Mouse (Mus musculus): Measurements from ENCODE around the gene Map3k19. TPM values are rescaled to one million over a fixed set of nuclear protein-coding genes. Genes with fewer than 3 reads are reported as not detected.

Map3k19 gene
- total RNA-seq, 1 experiment = not detected

DNA sequence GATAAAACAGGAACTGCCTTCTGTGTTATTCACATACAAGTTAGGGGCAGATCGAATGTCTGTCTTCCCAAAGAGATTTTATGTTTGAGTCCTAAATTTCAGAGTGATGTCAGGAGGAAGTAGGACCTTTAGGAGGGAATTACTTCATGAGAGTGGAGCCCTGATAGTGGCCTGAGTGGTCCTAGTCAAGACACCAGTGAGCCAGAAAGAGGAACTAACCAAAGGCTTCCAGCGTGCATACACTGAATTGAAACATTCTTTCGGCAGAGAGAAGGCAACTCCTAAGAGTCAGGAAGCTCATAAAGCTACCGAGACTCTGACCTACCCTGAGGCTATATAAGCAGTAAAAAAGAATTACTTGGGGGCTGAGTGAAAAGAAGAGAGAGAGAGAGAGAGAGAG lies 18.2 kb downstream of the Map3k19 start:
- TF ChIP-seq CHD2 (IDR thresholded peaks at IDR 0.05; ENCODE audit: low read depth, low read length) (no peak), ZNF384 (IDR thresholded peaks at IDR 0.05; ENCODE audit: low read depth, low read length) (no peak), MAFK (IDR thresholded peaks at IDR 0.05; ENCODE audit: insufficient read depth, low read depth, low read length) (no peak), ZC3H11A (IDR thresholded peaks at IDR 0.05; ENCODE audit: borderline replicate concordance, low read depth, low read length) (no peak), HCFC1 (IDR thresholded peaks at IDR 0.05; ENCODE audit: borderline replicate concordance, insufficient read depth, low read length) (no peak)
- Histone ChIP-seq H3K4me3 (ENCODE audit: insufficient read depth in 1 of 2, low read depth in 1 of 2, low read length in 2 of 2, poor library complexity in 1 of 2, severe bottlenecking in 1 of 2) (no peak overlapping the region), H3K9me3 (ENCODE audit: control insufficient read depth, insufficient read depth, low read depth, low read length) (no peaks in the 10 kb centered on the region), H3K27ac (ENCODE audit: insufficient read depth, low read depth, low read length, poor library complexity, severe bottlenecking) (no peak overlapping the region), H3K4me1 (ENCODE audit: control insufficient read depth in 2 of 2, insufficient read depth in 2 of 2, low read length in 2 of 2, poor library complexity in 1 of 2) (no peaks in the 10 kb centered on the region), H3K9ac (ENCODE audit: insufficient read depth, low read depth, low read length, poor library complexity, severe bottlenecking) (no peak overlapping the region), H3K36me3 (ENCODE audit: control insufficient read depth, insufficient read depth, low read length, poor library complexity, severe bottlenecking) (no peaks in the 10 kb centered on the region)
- in situ Hi-C loops (cut with MboI; ENCODE audit: low sequenced_read_pairs in 2 of 2, unreplicated experiment in 2 of 2) = no loop called here
- no peak for DNase-seq (ENCODE audit: low read depth, low spot score)

DNA sequence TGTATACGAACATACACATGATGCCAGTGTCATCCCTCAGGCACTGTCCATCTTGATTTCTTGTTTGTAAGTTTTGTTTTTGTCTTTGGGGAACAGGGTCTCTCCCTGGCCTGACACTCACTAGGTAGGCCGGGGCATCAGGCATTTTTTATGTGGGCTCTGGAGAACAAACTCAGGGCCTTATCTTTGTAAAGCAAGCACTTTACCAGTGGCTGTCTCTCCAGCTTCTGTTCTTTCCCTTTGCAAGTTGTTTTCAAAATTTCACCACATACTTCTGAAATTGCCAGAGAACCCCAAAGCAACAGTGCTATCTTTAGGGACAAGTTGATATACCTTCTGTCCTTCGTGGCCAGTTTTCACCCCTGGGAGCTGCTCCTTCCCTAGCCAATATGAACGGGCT lies 20.6 kb downstream of the Map3k19 start:
- DNase-seq (ENCODE audit: low read depth, low spot score) = no peak
- H3K27ac ChIP-seq (ENCODE audit: insufficient read depth, low read depth, low read length, poor library complexity, severe bottlenecking) = no peak overlapping the region
- in situ Hi-C loops (cut with MboI; ENCODE audit: low sequenced_read_pairs in 2 of 2, unreplicated experiment in 2 of 2) = no loop called here
- TF ChIP-seq CHD2 (IDR thresholded peaks at IDR 0.05; ENCODE audit: low read depth, low read length) (no peak), MAFK (IDR thresholded peaks at IDR 0.05; ENCODE audit: insufficient read depth, low read depth, low read length) (no peak)
- no peaks in the 10 kb centered on the region for H3K4me1 ChIP-seq (ENCODE audit: control insufficient read depth in 2 of 2, insufficient read depth in 2 of 2, low read length in 2 of 2, poor library complexity in 1 of 2)
- no peaks in the 10 kb centered on the region for H3K36me3 ChIP-seq (ENCODE audit: control insufficient read depth, insufficient read depth, low read length, poor library complexity, severe bottlenecking)
- no peaks in the 10 kb centered on the region for H3K9me3 ChIP-seq (ENCODE audit: control insufficient read depth, insufficient read depth, low read depth, low read length)
- H3K4me3 ChIP-seq (ENCODE audit: insufficient read depth in 1 of 2, low read depth in 1 of 2, low read length in 2 of 2, poor library complexity in 1 of 2, severe bottlenecking in 1 of 2) = no peak overlapping the region
- no peak overlapping the region for H3K9ac ChIP-seq (ENCODE audit: insufficient read depth, low read depth, low read length, poor library complexity, severe bottlenecking)

DNA sequence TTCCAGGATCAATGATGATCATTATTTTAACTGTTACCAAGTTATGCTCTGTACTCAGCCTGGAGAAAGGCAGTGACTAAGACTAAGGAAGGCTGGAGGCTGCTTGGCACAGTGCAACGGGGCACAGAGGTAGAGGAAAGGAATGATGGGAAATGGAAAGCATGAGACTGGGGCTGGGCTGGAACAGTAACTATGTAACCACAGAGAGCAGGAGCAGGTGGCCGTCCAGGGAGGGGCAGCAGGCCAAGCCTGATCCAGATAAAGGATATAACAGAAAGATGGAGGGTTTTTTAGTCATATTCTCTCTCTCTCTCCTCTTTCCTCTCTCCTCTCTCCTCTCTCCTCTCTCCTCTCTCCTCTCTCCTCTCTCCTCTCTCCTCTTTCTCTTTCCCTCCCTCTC lies 21.1 kb downstream of the Map3k19 start:
- H3K4me3 ChIP-seq (ENCODE audit: insufficient read depth in 1 of 2, low read depth in 1 of 2, low read length in 2 of 2, poor library complexity in 1 of 2, severe bottlenecking in 1 of 2) = no peak overlapping the region
- no peaks in the 10 kb centered on the region for H3K9me3 ChIP-seq (ENCODE audit: control insufficient read depth, insufficient read depth, low read depth, low read length)
- no peaks in the 10 kb centered on the region for H3K4me1 ChIP-seq (ENCODE audit: control insufficient read depth in 2 of 2, insufficient read depth in 2 of 2, low read length in 2 of 2, poor library complexity in 1 of 2)
- no peak for TF ChIP-seq ZNF384 (IDR thresholded peaks at IDR 0.05; ENCODE audit: low read depth, low read length)
- no peak for TF ChIP-seq CHD2 (IDR thresholded peaks at IDR 0.05; ENCODE audit: low read depth, low read length)
- TF ChIP-seq ZC3H11A (IDR thresholded peaks at IDR 0.05; ENCODE audit: borderline replicate concordance, low read depth, low read length) = no peak
- no peak for TF ChIP-seq MAFK (IDR thresholded peaks at IDR 0.05; ENCODE audit: insufficient read depth, low read depth, low read length)
- TF ChIP-seq HCFC1 (IDR thresholded peaks at IDR 0.05; ENCODE audit: borderline replicate concordance, insufficient read depth, low read length) = no peak
- no peak for DNase-seq (ENCODE audit: low read depth, low spot score)
- H3K9ac ChIP-seq (ENCODE audit: insufficient read depth, low read depth, low read length, poor library complexity, severe bottlenecking) = no peak overlapping the region
- no peaks in the 10 kb centered on the region for H3K36me3 ChIP-seq (ENCODE audit: control insufficient read depth, insufficient read depth, low read length, poor library complexity, severe bottlenecking)
- in situ Hi-C loops (cut with MboI; ENCODE audit: low sequenced_read_pairs in 2 of 2, unreplicated experiment in 2 of 2) = no loop called here
- H3K27ac ChIP-seq (ENCODE audit: insufficient read depth, low read depth, low read length, poor library complexity, severe bottlenecking) = no peak overlapping the region

DNA sequence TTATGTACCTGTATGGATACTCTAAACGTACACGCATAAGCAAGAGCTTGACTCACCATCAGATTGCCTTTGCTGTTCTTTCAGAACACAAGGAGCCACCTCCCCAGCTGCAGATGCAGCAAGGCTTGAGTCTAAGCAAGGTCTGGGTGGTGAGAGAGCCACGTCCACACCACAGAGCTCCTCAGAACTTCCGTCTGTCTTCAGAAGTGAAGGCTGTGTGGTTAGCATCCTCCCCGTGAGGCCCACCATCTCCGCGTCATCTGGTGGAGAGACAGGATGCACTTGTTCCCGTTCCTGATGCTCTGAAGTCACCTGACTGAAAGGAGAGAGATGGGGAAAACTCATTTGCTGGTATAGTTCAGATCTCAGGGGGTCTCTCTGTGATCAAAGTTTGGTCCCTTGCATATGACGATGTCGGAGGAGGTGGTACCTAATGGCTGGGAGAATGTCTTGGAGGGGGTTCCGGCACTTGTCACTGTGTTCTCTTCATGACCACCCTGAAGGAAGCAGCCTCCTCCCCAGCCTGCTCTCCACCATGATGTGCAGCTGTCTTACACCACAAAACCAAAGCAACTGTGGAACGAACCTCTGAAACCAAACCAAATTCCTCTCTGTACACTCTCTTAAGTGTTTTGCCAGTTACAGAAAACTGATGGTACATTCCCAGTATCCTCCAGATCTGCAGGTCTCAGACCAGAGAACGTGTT lies 24.5 kb downstream of the Map3k19 start:
- H3K4me1 ChIP-seq (ENCODE audit: control insufficient read depth in 2 of 2, insufficient read depth in 2 of 2, low read length in 2 of 2, poor library complexity in 1 of 2) = no peaks in the 10 kb centered on the region
- no peak overlapping the region for H3K4me3 ChIP-seq (ENCODE audit: insufficient read depth in 1 of 2, low read depth in 1 of 2, low read length in 2 of 2, poor library complexity in 1 of 2, severe bottlenecking in 1 of 2)
- no peaks in the 10 kb centered on the region for H3K36me3 ChIP-seq (ENCODE audit: control insufficient read depth, insufficient read depth, low read length, poor library complexity, severe bottlenecking)
- TF ChIP-seq ZC3H11A (IDR thresholded peaks at IDR 0.05; ENCODE audit: borderline replicate concordance, low read depth, low read length) (no peak), ZNF384 (IDR thresholded peaks at IDR 0.05; ENCODE audit: low read depth, low read length) (no peak), CHD2 (IDR thresholded peaks at IDR 0.05; ENCODE audit: low read depth, low read length) (no peak), HCFC1 (IDR thresholded peaks at IDR 0.05; ENCODE audit: borderline replicate concordance, insufficient read depth, low read length) (no peak), MAFK (IDR thresholded peaks at IDR 0.05; ENCODE audit: insufficient read depth, low read depth, low read length) (no peak)
- no peak for DNase-seq (ENCODE audit: low read depth, low spot score)
- in situ Hi-C loops (cut with MboI; ENCODE audit: low sequenced_read_pairs in 2 of 2, unreplicated experiment in 2 of 2) = no loop called here
- H3K27ac ChIP-seq (ENCODE audit: insufficient read depth, low read depth, low read length, poor library complexity, severe bottlenecking) = no peak overlapping the region
- no peak overlapping the region for H3K9ac ChIP-seq (ENCODE audit: insufficient read depth, low read depth, low read length, poor library complexity, severe bottlenecking)
- no peaks in the 10 kb centered on the region for H3K9me3 ChIP-seq (ENCODE audit: control insufficient read depth, insufficient read depth, low read depth, low read length)

DNA sequence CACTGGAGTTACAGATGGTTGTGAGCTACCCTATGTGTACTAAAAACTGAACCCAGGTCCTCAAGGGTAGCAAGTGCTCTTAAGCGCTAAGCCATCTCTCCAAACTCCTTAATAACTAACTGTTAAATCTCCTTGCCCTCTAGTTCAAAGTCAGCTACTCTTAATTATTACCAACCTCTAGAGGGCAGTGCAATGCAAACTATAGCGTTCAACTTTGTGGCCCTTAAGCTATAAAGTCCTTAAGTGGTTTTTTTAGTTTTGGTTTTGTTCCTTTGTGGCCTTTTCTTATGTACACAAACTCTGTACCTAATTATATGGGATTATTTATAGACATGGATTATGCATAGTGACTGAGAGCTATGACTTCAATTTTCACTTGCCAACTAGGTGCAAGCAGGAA lies 27.5 kb downstream of the Map3k19 start:
- peak; percentile 31 for DNase-seq (ENCODE audit: low read depth, low spot score)
- H3K36me3 ChIP-seq (ENCODE audit: control insufficient read depth, insufficient read depth, low read length, poor library complexity, severe bottlenecking) = no peaks in the 10 kb centered on the region

More for the DNA sequence above, 27.5 kb downstream of the Map3k19 start:
- H3K9ac ChIP-seq (ENCODE audit: insufficient read depth, low read depth, low read length, poor library complexity, severe bottlenecking) = no peak overlapping the region
- H3K27ac ChIP-seq (ENCODE audit: insufficient read depth, low read depth, low read length, poor library complexity, severe bottlenecking) = no peak overlapping the region
- TF ChIP-seq ZC3H11A (IDR thresholded peaks at IDR 0.05; ENCODE audit: borderline replicate concordance, low read depth, low read length) = peak; percentile 47; the same call in 1 of the 2 replicates
- TF ChIP-seq ZNF384 (IDR thresholded peaks at IDR 0.05; ENCODE audit: low read depth, low read length) = no peak
- no peak overlapping the region for H3K4me3 ChIP-seq (ENCODE audit: insufficient read depth in 1 of 2, low read depth in 1 of 2, low read length in 2 of 2, poor library complexity in 1 of 2, severe bottlenecking in 1 of 2)
- H3K4me1 ChIP-seq (ENCODE audit: control insufficient read depth in 2 of 2, insufficient read depth in 2 of 2, low read length in 2 of 2, poor library complexity in 1 of 2) = no peaks in the 10 kb centered on the region
- H3K9me3 ChIP-seq (ENCODE audit: control insufficient read depth, insufficient read depth, low read depth, low read length) = no peaks in the 10 kb centered on the region
- in situ Hi-C loops (cut with MboI; ENCODE audit: low sequenced_read_pairs in 2 of 2, unreplicated experiment in 2 of 2) = no loop called here

Data from ES-E14 (cell line).